Mouse (Mus musculus) forebrain, embryonic 11.5 days (tissue): ENCODE measurements at regions not wholly inside any gene's neighbourhood (a gene's known extent, or its start where the extent isn't known, plus 50 kb on each side); places are given as distances from the start of the nearest gene placed in this dataset.

Experiments used
- ATAC-seq: fragments of 200-750 bp; cut with Nextera tagmentation; replicated peaks from 2 replicates; pipeline ENCODE4 v1.8.0; 2017; ENCODE audit warnings: moderate TSS enrichment; ENCODE audit not compliant: low FRiP score
- DNase-seq: peaks from one replicate; pipeline ENCODE4 v3.0.0-alpha.2; 2017; ENCODE audit warnings: low spot score
- H3K27ac ChIP-seq: fragments of 300-500 bp; sonication (generic); 2 replicates; pipeline ENCODE4 v1.5.1; 2014; ENCODE audit warnings: low read depth, low read length
- H3K27me3 ChIP-seq: fragments of 300-500 bp; sonication (generic); 2 replicates; pipeline ENCODE4 v1.6.1; 2014; ENCODE audit warnings: mild to moderate bottlenecking, low read length, mixed read lengths; ENCODE audit not compliant: control insufficient read depth, insufficient read depth
- H3K36me3 ChIP-seq: fragments of 300-500 bp; sonication (generic); 2 replicates; pipeline ENCODE4 v1.6.1; 2014; ENCODE audit warnings: mild to moderate bottlenecking, low read length, moderate library complexity, mixed read lengths; ENCODE audit not compliant: control insufficient read depth, insufficient read depth
- H3K4me1 ChIP-seq: fragments of 300-500 bp; sonication (generic); replicated peaks from 2 replicates; pipeline ENCODE4 v1.6.1; 2014; ENCODE audit warnings: low read length, mixed read lengths; ENCODE audit not compliant: control insufficient read depth, insufficient read depth
- H3K4me2 ChIP-seq: fragments of 300-500 bp; sonication (generic); 2 replicates; pipeline ENCODE4 v1.6.1; 2014; ENCODE audit warnings: low read depth, mild to moderate bottlenecking, low read length, moderate library complexity, mixed read lengths; ENCODE audit not compliant: severe bottlenecking
- H3K4me3 ChIP-seq: fragments of 300-500 bp; sonication (generic); 2 replicates; pipeline ENCODE4 v1.5.1; 2014; ENCODE audit warnings: low read depth, low read length
- H3K9ac ChIP-seq: fragments of 300-500 bp; sonication (generic); 2 replicates; pipeline ENCODE4 v1.6.1; 2014; ENCODE audit warnings: low read length
- H3K9me3 ChIP-seq: fragments of 300-500 bp; sonication (generic); 2 replicates; pipeline ENCODE4 v1.6.1; 2016; ENCODE audit warnings: low read length, mixed read lengths; ENCODE audit not compliant: control insufficient read depth
- WGBS: fragments of 180-500 bp; shearing (Covaris S2); extraction: QIAGEN DNeasy Blood & Tissue Kit; methylation state at CpG from one replicate; pipeline ENCODE4 v1.1.7; 2014; 5-methylcytosine and 5-hydroxymethylcytosine counted together

DNA sequence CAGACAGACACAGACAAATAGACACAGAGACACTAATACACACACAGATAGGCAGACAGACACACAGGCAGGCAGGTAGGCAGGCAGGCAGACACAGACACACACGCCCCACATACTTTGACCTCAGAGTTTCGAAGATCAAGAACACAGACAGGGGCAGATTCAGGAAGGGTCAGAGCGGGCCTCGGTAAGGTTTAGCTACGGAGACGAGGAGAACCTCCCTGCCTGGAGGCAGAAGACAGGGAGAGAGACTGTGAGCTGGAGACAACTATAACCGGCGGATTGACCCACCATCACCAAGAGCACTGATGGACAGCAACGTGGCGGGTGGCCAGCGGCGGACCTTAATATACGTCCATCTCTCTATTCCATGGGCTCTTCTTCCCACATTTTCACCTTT lies 50.1 kb upstream of the Foxp4 start:
- peaks cover 21% of the 10 kb centered on the region for H3K27me3 ChIP-seq
- no peaks in the 10 kb centered on the region for H3K36me3 ChIP-seq
- H3K9me3 ChIP-seq, result no peaks in the 10 kb centered on the region
- no peak; the same call in 1 of the 2 replicates for ATAC-seq
- peak overlapping the region; percentile 29 for H3K4me3 ChIP-seq
- H3K4me1 ChIP-seq, result peaks cover 27% of the 10 kb centered on the region
- 2% methylated on average over 13 of the region's 13 CpGs for WGBS
- peak overlapping the region; percentile 67 for H3K4me2 ChIP-seq
- DNase-seq, result peak; percentile 66
- H3K9ac ChIP-seq, result peak overlapping the region; percentile 50
- H3K27ac ChIP-seq, result 0 out of 2 replicates have a peak overlapping the region, but pooled peaks have one; percentile 41
